Mouse (Mus musculus) monocyte, adult 2 months (primary cell): ENCODE measurements around the gene Prdx6.

Source experiments
- DNase-seq, 2 experiments: peaks; one replicate each; pipeline ENCODE4 v3.0.0; 2022; ENCODE audit warnings: low spot score in 2 of 2, low read depth in 1 of 2

Prdx6 gene

GRCm38 (mm10) chr1:161250604-161251416, at the start of gene Prdx6:
Gene Prdx6, minus strand, starts transcription at chr1:161251219.
- DNase-seq = peak; percentile 50 to 73

GRCm38 (mm10) chr1:161288256-161288655, 37.2 kb upstream of the Prdx6 start:
- no peak for DNase-seq

- DNase-seq = peak in 1 of 2 experiments; percentile 33
These were observed 35.8 kb upstream of the Prdx6 start for GRCm38 (mm10) chr1:161286726-161287310.

- DNase-seq = no peak
These were observed 30.2 kb upstream of the Prdx6 start for GRCm38 (mm10) chr1:161281054-161281688.

- no peak for DNase-seq
These were observed 28.4 kb upstream of the Prdx6 start for GRCm38 (mm10) chr1:161279244-161279908.

- no peak for DNase-seq
These were observed 22.5 kb upstream of the Prdx6 start for GRCm38 (mm10) chr1:161273486-161273885.

GRCm38 (mm10) chr1:161271461-161271810, 20.4 kb upstream of the Prdx6 start:
- DNase-seq = no peak

- no peak for DNase-seq
These were observed 19.9 kb upstream of the Prdx6 start for GRCm38 (mm10) chr1:161270776-161271460.

GRCm38 (mm10) chr1:161269346-161269745, 18.3 kb upstream of the Prdx6 start:
- no peak for DNase-seq

- DNase-seq = no peak
These were observed 17.9 kb upstream of the Prdx6 start for GRCm38 (mm10) chr1:161268884-161269283.

GRCm38 (mm10) chr1:161268116-161268515, 17.1 kb upstream of the Prdx6 start:
- DNase-seq = no peak

- DNase-seq = no peak
These were observed 13.9 kb upstream of the Prdx6 start for GRCm38 (mm10) chr1:161264961-161265360.

GRCm38 (mm10) chr1:161263584-161263983, 12.6 kb upstream of the Prdx6 start:
- DNase-seq = no peak

- no peak for DNase-seq
These were observed 11.5 kb upstream of the Prdx6 start for GRCm38 (mm10) chr1:161262542-161262941.

GRCm38 (mm10) chr1:161260761-161261160, 9.7 kb upstream of the Prdx6 start:
- DNase-seq = no peak

GRCm38 (mm10) chr1:161259142-161259541, 8.1 kb upstream of the Prdx6 start:
- DNase-seq = no peak

- DNase-seq = no peak
These were observed 7.3 kb upstream of the Prdx6 start for GRCm38 (mm10) chr1:161258331-161258730.

- DNase-seq = no peak
These were observed 5.9 kb upstream of the Prdx6 start for GRCm38 (mm10) chr1:161256918-161257317.

GRCm38 (mm10) chr1:161254361-161254760, 3.3 kb upstream of the Prdx6 start:
- no peak for DNase-seq

GRCm38 (mm10) chr1:161252901-161253300, 1.9 kb upstream of the Prdx6 start:
- DNase-seq = no peak

- DNase-seq = no peak
These were observed 1.3 kb upstream of the Prdx6 start for GRCm38 (mm10) chr1:161252365-161252764.
